Mouse (Mus musculus): ENCODE data around the gene Gcnt4.

- no peak for TF ChIP-seq GATA1 (IDR thresholded peaks at IDR 0.05; ENCODE audit: low read length)
- no peak for TF ChIP-seq TAL1 (IDR thresholded peaks at IDR 0.05; ENCODE audit: low read length)
Measured at GRCm38 (mm10) chr13:96990561-96991265, 66.2 kb downstream of the Gcnt4 start.
